In genomic region chr10:59930996-59931395, GRCm38 (mm10) we compare ENCODE assay signal across 11 mouse cellular contexts. TPM values are rescaled to one million over a fixed set of nuclear protein-coding genes. Genes with fewer than 3 reads are reported as not detected.
DNase-seq lines count a peak whose midpoint lies in the region; ATAC-seq lines count a peak whose summit lies in the region.
"Had no signal": no experiment of that assay in that cellular context is flagged by ENCODE, and none has a peak within 500 bp of the region (broad histone marks: within the 10 kb centered on the region; RNA-seq: fewer than 3 reads in every experiment).

No protein-coding gene starts in this region.

- H3K27me3 ChIP-seq in hindbrain, embryonic 10.5 days (ENCODE audit: insufficient read depth, poor library complexity, severe bottlenecking) = no peaks in the 10 kb centered on the region
- no peaks in the 10 kb centered on the region for H3K27me3 ChIP-seq in midbrain, embryonic 12.5 days

- 33% methylated on average over 10 of the region's 10 CpGs for WGBS in hindbrain, embryonic 10.5 days
- 33% methylated on average over 10 of the region's 10 CpGs for WGBS in midbrain, embryonic 12.5 days

- no peak overlapping the region for H3K4me3 ChIP-seq in hindbrain, embryonic 10.5 days
- no peak overlapping the region for H3K4me3 ChIP-seq in midbrain, embryonic 12.5 days

- intact Hi-C loops in heart, postnatal 14 days (cut with DNase I) = no loop called here
- intact Hi-C loops in heart, postnatal 25 days (cut with DNase I) = no loop called here

- no peak overlapping the region for H3K9ac ChIP-seq in midbrain, embryonic 12.5 days (replicated peaks)

- peak; percentile 99 for ATAC-seq in frontal cortex, adult (ENCODE audit: low TSS enrichment)
- ATAC-seq in midbrain, embryonic 12.5 days (ENCODE audit: low FRiP score, low read depth) = peak; percentile 58; the same call in 1 of the 2 replicates

- peak overlapping the region; percentile 21; the same call in 1 of the 2 replicates for H3K4me2 ChIP-seq in midbrain, embryonic 12.5 days (replicated peaks)

- peak overlapping the region; percentile 50; the same call in 1 of the 2 replicates for H3K27ac ChIP-seq in hindbrain, embryonic 10.5 days
- H3K27ac ChIP-seq in midbrain, embryonic 12.5 days (replicated peaks) = no peak overlapping the region

- DNase-seq in frontal cortex, postnatal 25 days (ENCODE audit: low spot score in 2 of 2) = no peak
- DNase-seq in ZHBTc4 (ENCODE audit: low read depth, low spot score) = peak; percentile 56
- DNase-seq in hindbrain, embryonic 10.5 days (ENCODE audit: low spot score) = peak; percentile 22
- no peak for DNase-seq in heart, postnatal 14 days
- no peak for DNase-seq in gastrocnemius, postnatal 4 days (ENCODE audit: low spot score in 2 of 2)
- DNase-seq in heart, postnatal 25 days (ENCODE audit: low spot score) = no peak
- DNase-seq: heart, postnatal 10 days; liver; thymus, postnatal 4 days had no signal

- no peaks in the 10 kb centered on the region for H3K9me3 ChIP-seq in hindbrain, embryonic 10.5 days
- no peaks in the 10 kb centered on the region for H3K9me3 ChIP-seq in midbrain, embryonic 12.5 days

- peaks cover 19% of the 10 kb centered on the region for H3K4me1 ChIP-seq in hindbrain, embryonic 10.5 days (replicated peaks)
- peaks cover 5% of the 10 kb centered on the region; the same call in 1 of the 2 replicates for H3K4me1 ChIP-seq in midbrain, embryonic 12.5 days

- H3K36me3 ChIP-seq in hindbrain, embryonic 10.5 days = no peaks in the 10 kb centered on the region
- no peaks in the 10 kb centered on the region for H3K36me3 ChIP-seq in midbrain, embryonic 12.5 days

RNA-seq across cellular contexts. Expression of gene Ddit4, which starts 20.6 kb away (rescaled TPM):
- 37.5 and 37.6 TPM in 2 replicates for polyA plus RNA-seq in hindbrain, embryonic 10.5 days (2016; fragmentation: Nextera tagmentation; extraction: Ambion mirVana)
- 47.6 and 51.6 TPM in 2 replicates for polyA plus RNA-seq in midbrain, embryonic 12.5 days (2016; fragmentation: Nextera tagmentation; extraction: Ambion mirVana)
- 100 to 1,000 TPM; 188 to 191 TPM for total RNA-seq in heart, postnatal 14 days (2021)
- total RNA-seq in gastrocnemius, postnatal 4 days (2021) = 10 to 100 TPM; 18.6 to 18.7 TPM
- total RNA-seq in heart, postnatal 25 days (2021) = 10 to 100 TPM; 41.8 to 77.1 TPM

RNA-seq across cellular contexts. Expression of gene Dnajb12, which starts 51.6 kb away (rescaled TPM):
- polyA plus RNA-seq in hindbrain, embryonic 10.5 days (2016; fragmentation: Nextera tagmentation; extraction: Ambion mirVana) = 27.2 and 31.5 TPM in 2 replicates
- 22.5 and 22.7 TPM in 2 replicates for polyA plus RNA-seq in midbrain, embryonic 12.5 days (2016; fragmentation: Nextera tagmentation; extraction: Ambion mirVana)
- total RNA-seq in heart, postnatal 14 days (2021) = 10 to 100 TPM; 34.7 to 35.7 TPM
- total RNA-seq in gastrocnemius, postnatal 4 days (2021) = 10 to 100 TPM; 45.0 to 51.3 TPM
- 10 to 100 TPM; 34.5 to 35.9 TPM for total RNA-seq in heart, postnatal 25 days (2021)

Comparison
In these comparisons a context has a peak if more than half of its experiments do, and no peak if none do; other contexts are left out.
1. DNase-seq: peak in ZHBTc4 (single experiment) and hindbrain, embryonic 10.5 days (single experiment); none in frontal cortex, postnatal 25 days (0 of 2), heart, postnatal 14 days (0 of 2), gastrocnemius, postnatal 4 days (0 of 2) and heart, postnatal 25 days (single experiment).